Mouse (Mus musculus): ENCODE results near the gene Zfp277. TPM values are rescaled to one million over a fixed set of nuclear protein-coding genes. Genes with fewer than 3 reads are reported as not detected.

Zfp277 gene
- polyA plus RNA-seq, 1 experiment from 2014 or later, result 38.9 TPM

- H3K36me3 ChIP-seq, result no peaks in the 10 kb centered on the region
- WGBS, result 94% methylated on average over 1 of the region's 1 CpGs
- DNase-seq (ENCODE audit: low spot score), result no peak
- peaks cover 9% of the 10 kb centered on the region for H3K4me1 ChIP-seq
- H3K4me3 ChIP-seq, result no peak overlapping the region
- H3K27ac ChIP-seq, result no peak overlapping the region
- no peaks in the 10 kb centered on the region for H3K9me3 ChIP-seq
- no peaks in the 10 kb centered on the region for H3K27me3 ChIP-seq (ENCODE audit: insufficient read depth, poor library complexity, severe bottlenecking)
Observed at GRCm38 (mm10) chr12:40424991-40425390, 20.7 kb downstream of the Zfp277 start.

GRCm38 (mm10) chr12:40417257-40417656 lies 28.4 kb downstream of the Zfp277 start:
- Histone ChIP-seq H3K4me1 (peaks cover 8% of the 10 kb centered on the region; the same call in 1 of the 2 replicates), H3K36me3 (no peaks in the 10 kb centered on the region), H3K9me3 (no peaks in the 10 kb centered on the region), H3K27ac (no peak overlapping the region), H3K27me3 (ENCODE audit: insufficient read depth, poor library complexity, severe bottlenecking) (no peaks in the 10 kb centered on the region), H3K4me3 (no peak overlapping the region)
- WGBS, result 54% methylated on average over 4 of the region's 4 CpGs
- DNase-seq (ENCODE audit: low spot score), result no peak

GRCm38 (mm10) chr12:40415312-40415925 lies 30.3 kb downstream of the Zfp277 start:
- 67% methylated on average over 8 of the region's 8 CpGs for WGBS
- no peaks in the 10 kb centered on the region for H3K27me3 ChIP-seq (ENCODE audit: insufficient read depth, poor library complexity, severe bottlenecking)
- peaks cover 8% of the 10 kb centered on the region; the same call in 1 of the 2 replicates for H3K4me1 ChIP-seq
- H3K9me3 ChIP-seq, result no peaks in the 10 kb centered on the region
- 0 out of 2 replicates have a peak, but pooled peaks cover 4% of the 10 kb centered on the region for H3K36me3 ChIP-seq
- no peak for DNase-seq (ENCODE audit: low spot score)
- no peak overlapping the region for H3K27ac ChIP-seq
- H3K4me3 ChIP-seq, result no peak overlapping the region

GRCm38 (mm10) chr12:40414682-40415311 lies 30.9 kb downstream of the Zfp277 start:
- no peak for DNase-seq (ENCODE audit: low spot score)
- Histone ChIP-seq H3K27ac (no peak overlapping the region), H3K27me3 (ENCODE audit: insufficient read depth, poor library complexity, severe bottlenecking) (no peaks in the 10 kb centered on the region), H3K4me1 (peaks cover 8% of the 10 kb centered on the region; the same call in 1 of the 2 replicates), H3K9me3 (no peaks in the 10 kb centered on the region), H3K36me3 (peaks cover 6% of the 10 kb centered on the region), H3K4me3 (no peak overlapping the region)
- 74% methylated on average over 5 of the region's 5 CpGs for WGBS

- H3K4me1 ChIP-seq, result no peaks in the 10 kb centered on the region
- no peak overlapping the region for H3K4me3 ChIP-seq
- no peak for DNase-seq (ENCODE audit: low spot score)
- H3K27me3 ChIP-seq (ENCODE audit: insufficient read depth, poor library complexity, severe bottlenecking), result no peaks in the 10 kb centered on the region
- WGBS, result 89% methylated on average over 10 of the region's 10 CpGs
- no peaks in the 10 kb centered on the region for H3K9me3 ChIP-seq
- H3K36me3 ChIP-seq, result peaks cover 10% of the 10 kb centered on the region; the same call in 1 of the 2 replicates
- H3K27ac ChIP-seq, result no peak overlapping the region
Observed at GRCm38 (mm10) chr12:40399812-40400211, 45.9 kb downstream of the Zfp277 start.

DNA sequence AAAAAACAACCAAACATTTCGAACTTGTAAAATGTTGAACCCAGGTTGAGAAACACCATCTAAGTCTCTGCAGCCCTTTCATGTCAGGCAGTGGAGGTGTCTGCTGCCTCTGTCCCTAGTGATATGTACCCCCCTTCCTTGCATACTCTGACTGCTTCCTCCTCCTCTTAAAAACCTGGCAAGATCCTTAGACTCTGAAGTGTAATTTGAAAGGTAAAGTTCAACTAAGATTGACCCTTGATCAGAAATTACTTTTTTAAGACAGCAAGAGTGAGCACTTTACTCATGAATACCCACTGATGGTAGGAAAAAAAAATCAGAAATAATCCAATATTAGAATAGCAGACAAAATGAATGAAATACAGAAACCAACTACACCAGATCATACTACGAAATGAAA lies 46.3 kb downstream of the Zfp277 start:
- Histone ChIP-seq H3K4me3 (no peak overlapping the region), H3K27me3 (ENCODE audit: insufficient read depth, poor library complexity, severe bottlenecking) (no peaks in the 10 kb centered on the region), H3K9me3 (no peaks in the 10 kb centered on the region), H3K36me3 (peaks cover 10% of the 10 kb centered on the region; the same call in 1 of the 2 replicates), H3K4me1 (no peaks in the 10 kb centered on the region), H3K27ac (no peak overlapping the region)
- DNase-seq (ENCODE audit: low spot score), result no peak
- 88% methylated on average over 2 of the region's 2 CpGs for WGBS

- Histone ChIP-seq H3K27me3 (ENCODE audit: insufficient read depth, poor library complexity, severe bottlenecking) (no peaks in the 10 kb centered on the region), H3K4me3 (no peak overlapping the region), H3K36me3 (peaks cover 10% of the 10 kb centered on the region; the same call in 1 of the 2 replicates), H3K27ac (no peak overlapping the region), H3K4me1 (no peaks in the 10 kb centered on the region), H3K9me3 (no peaks in the 10 kb centered on the region)
- WGBS, result 90% methylated on average over 2 of the region's 2 CpGs
- no peak for DNase-seq (ENCODE audit: low spot score)
Observed at GRCm38 (mm10) chr12:40398916-40399315, 46.8 kb downstream of the Zfp277 start.

DNA sequence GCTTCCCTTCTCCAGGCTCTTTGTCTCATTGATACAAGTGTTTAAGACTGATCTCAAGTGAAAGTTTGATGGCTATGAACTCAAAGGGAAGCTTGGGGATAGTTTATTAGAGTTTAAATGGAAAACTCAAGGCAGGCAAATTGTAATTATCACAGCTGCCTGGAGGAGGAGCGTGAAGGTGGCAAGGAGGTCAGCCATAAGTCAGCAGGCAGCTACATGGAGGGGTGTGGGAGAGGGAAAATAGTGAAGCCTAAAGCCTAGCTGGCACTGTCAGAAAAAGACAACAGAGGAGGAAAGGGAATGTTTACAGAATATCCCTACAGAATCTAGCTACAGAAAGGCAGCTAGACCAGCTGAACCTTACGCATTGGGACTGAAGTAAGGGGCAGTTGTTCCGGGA lies 52.8 kb downstream of the Zfp277 start:
- 66% methylated on average over 3 of the region's 3 CpGs for WGBS
- no peak overlapping the region for H3K27ac ChIP-seq

GRCm38 (mm10) chr12:40391262-40391661 lies 54.4 kb downstream of the Zfp277 start:
- H3K27ac ChIP-seq, result no peak overlapping the region
- no peaks in the 10 kb centered on the region for H3K36me3 ChIP-seq
- no peak for DNase-seq (ENCODE audit: low spot score)
- H3K27me3 ChIP-seq (ENCODE audit: insufficient read depth, poor library complexity, severe bottlenecking), result no peaks in the 10 kb centered on the region
- H3K4me3 ChIP-seq, result no peak overlapping the region
- H3K9me3 ChIP-seq, result no peaks in the 10 kb centered on the region
- no peaks in the 10 kb centered on the region for H3K4me1 ChIP-seq
- WGBS, result 92% methylated on average over 1 of the region's 1 CpGs

More for the DNA sequence above, 52.8 kb downstream of the Zfp277 start:
- Histone ChIP-seq H3K9me3 (no peaks in the 10 kb centered on the region), H3K27me3 (ENCODE audit: insufficient read depth, poor library complexity, severe bottlenecking) (no peaks in the 10 kb centered on the region), H3K4me1 (no peaks in the 10 kb centered on the region), H3K36me3 (0 out of 2 replicates have a peak, but pooled peaks cover 3% of the 10 kb centered on the region), H3K4me3 (no peak overlapping the region)
- no peak for DNase-seq (ENCODE audit: low spot score)

- no peaks in the 10 kb centered on the region for H3K27me3 ChIP-seq (ENCODE audit: insufficient read depth, poor library complexity, severe bottlenecking)
- H3K36me3 ChIP-seq, result no peaks in the 10 kb centered on the region
- 75% methylated on average over 5 of the region's 5 CpGs for WGBS
- DNase-seq (ENCODE audit: low spot score), result no peak
- H3K9me3 ChIP-seq, result no peaks in the 10 kb centered on the region
- peaks cover 4% of the 10 kb centered on the region; the same call in 1 of the 2 replicates for H3K4me1 ChIP-seq
- no peak overlapping the region for H3K27ac ChIP-seq
- no peak overlapping the region for H3K4me3 ChIP-seq
Observed at GRCm38 (mm10) chr12:40387786-40388185, 57.9 kb downstream of the Zfp277 start.

- Histone ChIP-seq H3K4me3 (no peak overlapping the region), H3K4me1 (peaks cover 4% of the 10 kb centered on the region; the same call in 1 of the 2 replicates), H3K9me3 (no peaks in the 10 kb centered on the region), H3K36me3 (no peaks in the 10 kb centered on the region), H3K27ac (no peak overlapping the region), H3K27me3 (ENCODE audit: insufficient read depth, poor library complexity, severe bottlenecking) (no peaks in the 10 kb centered on the region)
- DNase-seq (ENCODE audit: low spot score), result no peak
- WGBS, result 95% methylated on average over 4 of the region's 4 CpGs
Observed at GRCm38 (mm10) chr12:40385301-40385700, 60.4 kb downstream of the Zfp277 start.

DNA sequence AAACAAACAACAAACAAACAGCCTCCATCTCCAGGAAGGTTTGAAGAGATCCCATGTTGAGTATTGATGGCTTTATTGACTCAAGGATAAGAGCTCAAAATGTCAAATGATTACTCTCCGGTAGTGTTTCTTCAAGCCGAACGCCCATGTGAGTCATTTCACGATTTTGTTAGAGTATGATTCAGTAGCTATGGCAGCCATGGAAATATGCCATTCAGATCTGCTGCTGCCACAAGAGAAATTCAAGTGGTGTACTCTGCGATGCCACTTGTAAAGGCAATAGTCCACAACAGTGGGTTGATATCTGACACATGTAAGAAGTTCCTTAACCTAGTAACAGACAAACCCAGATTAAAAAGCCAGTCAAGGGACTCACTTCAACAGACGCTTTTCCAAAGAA lies 62.0 kb downstream of the Zfp277 start:
- 79% methylated on average over 6 of the region's 6 CpGs for WGBS
- peaks cover 7% of the 10 kb centered on the region; the same call in 1 of the 2 replicates for H3K4me1 ChIP-seq
- H3K27me3 ChIP-seq (ENCODE audit: insufficient read depth, poor library complexity, severe bottlenecking), result no peaks in the 10 kb centered on the region
- H3K27ac ChIP-seq, result no peak overlapping the region
- no peak overlapping the region for H3K4me3 ChIP-seq
- H3K9me3 ChIP-seq, result no peaks in the 10 kb centered on the region
- DNase-seq (ENCODE audit: low spot score), result no peak
- H3K36me3 ChIP-seq, result no peaks in the 10 kb centered on the region

- H3K4me1 ChIP-seq, result peaks cover 7% of the 10 kb centered on the region; the same call in 1 of the 2 replicates
- DNase-seq (ENCODE audit: low spot score), result no peak
- no peak overlapping the region for H3K4me3 ChIP-seq
- no peaks in the 10 kb centered on the region for H3K27me3 ChIP-seq (ENCODE audit: insufficient read depth, poor library complexity, severe bottlenecking)
- H3K27ac ChIP-seq, result no peak overlapping the region
- H3K9me3 ChIP-seq, result no peaks in the 10 kb centered on the region
- WGBS, result 94% methylated on average over 5 of the region's 5 CpGs
- no peaks in the 10 kb centered on the region for H3K36me3 ChIP-seq
Observed at GRCm38 (mm10) chr12:40382539-40382938, 63.2 kb downstream of the Zfp277 start.
